Mouse (Mus musculus) megakaryocyte, adult 5-6 weeks (primary cell): ENCODE data around the gene Dip2b. TPM values are rescaled to one million over a fixed set of nuclear protein-coding genes. Genes with fewer than 3 reads are reported as not detected.
"Not testable (repeated sequence)": the region's sequence is repeated elsewhere in the genome, so short reads cannot be mapped to it uniquely, and the experiment has no call there.

ENCODE experiments used
- ATAC-seq: 2 replicates; pipeline ENCODE4 v1.8.0; 2016; ENCODE audit warnings: mild to moderate bottlenecking, inconsistent platforms; ENCODE audit not compliant: poor library complexity, severe bottlenecking
- total RNA-seq, 2 experiments: library from RNA; stranded (forward) in 1 of 2; stranded (reverse) in 1 of 2; fragments of 153-499, 151-499 nt in 1 of 2; fragments of 221-1000, 200-1000 nt in 1 of 2; gene quantifications; 2 replicates each; pipeline versions ENCODE4 v1.2.3 to v1.2.4; 2015 to 2017

Gene Dip2b
- total RNA-seq, 2 experiments from 2014 or later = 13.5 to 17.6 TPM

DNA sequence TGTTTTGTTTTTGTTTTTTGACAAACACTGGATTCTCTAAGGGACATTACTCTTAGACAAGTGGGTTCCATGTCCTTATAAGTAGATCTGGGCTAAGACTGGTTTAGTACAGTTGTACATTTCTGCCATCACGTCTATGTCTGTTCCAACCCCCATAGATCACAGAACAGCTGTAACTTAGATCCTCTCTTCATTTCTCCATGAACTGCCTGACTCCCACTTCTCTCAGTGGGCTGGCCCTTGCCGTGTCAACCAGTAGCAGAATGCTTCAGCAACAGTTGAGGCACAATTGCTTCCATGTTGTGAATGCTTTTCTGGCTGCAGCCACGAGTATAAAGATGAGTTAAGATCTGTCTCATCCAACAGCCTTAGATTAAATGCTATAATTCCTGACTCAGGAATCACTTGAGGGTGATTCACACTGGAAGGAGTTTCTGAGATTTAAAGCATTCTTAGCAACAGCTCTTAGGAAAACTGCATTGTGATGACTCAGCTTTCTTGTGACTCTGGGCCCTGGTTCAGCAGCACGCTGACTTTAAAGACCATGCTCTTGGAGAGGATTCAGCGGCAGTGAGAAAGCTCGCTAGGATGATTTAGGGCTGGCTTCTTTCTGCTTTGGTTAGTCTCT is 212.8 kb downstream of the Dip2b start:
- ATAC-seq = no peak

DNA sequence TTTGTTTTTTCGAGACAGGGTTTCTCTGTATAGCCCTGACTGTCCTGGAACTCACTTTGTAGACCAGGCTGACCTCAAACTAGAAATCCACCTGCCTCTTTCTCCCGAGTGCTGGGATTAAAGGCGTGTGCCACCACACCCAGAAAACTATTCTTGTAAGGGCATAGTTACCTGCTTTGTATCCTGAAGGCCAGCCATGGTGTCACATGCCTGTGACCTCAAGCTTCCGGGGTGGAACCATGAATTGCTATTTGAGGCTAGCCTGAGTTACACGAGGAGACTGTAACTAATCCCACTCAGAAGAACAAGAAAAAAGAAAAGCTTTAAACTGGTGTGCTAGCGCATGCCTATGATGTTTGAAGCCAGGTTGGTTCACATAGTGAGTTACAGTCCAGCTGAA is 217.9 kb downstream of the Dip2b start:
- ATAC-seq = no peak

DNA sequence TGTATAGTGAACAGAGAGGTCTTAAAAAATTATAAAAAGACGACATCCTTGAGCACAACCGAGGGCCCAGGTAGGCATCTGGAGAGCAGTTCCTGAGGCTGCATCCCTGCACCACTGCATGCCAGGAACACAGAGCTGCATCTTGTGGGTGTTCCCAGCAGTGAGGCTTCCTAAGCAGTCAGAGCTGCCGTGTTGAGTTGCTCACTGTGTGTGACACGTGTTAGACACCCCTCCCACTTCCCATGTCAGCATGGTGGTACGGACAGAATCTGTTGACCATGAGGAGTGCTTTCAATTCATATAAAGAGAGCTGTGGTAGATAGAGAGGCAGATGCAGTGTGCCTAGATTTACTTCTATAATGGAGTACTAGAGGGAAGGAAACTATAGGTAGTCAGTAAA is 218.8 kb downstream of the Dip2b start:
- no peak for ATAC-seq

DNA sequence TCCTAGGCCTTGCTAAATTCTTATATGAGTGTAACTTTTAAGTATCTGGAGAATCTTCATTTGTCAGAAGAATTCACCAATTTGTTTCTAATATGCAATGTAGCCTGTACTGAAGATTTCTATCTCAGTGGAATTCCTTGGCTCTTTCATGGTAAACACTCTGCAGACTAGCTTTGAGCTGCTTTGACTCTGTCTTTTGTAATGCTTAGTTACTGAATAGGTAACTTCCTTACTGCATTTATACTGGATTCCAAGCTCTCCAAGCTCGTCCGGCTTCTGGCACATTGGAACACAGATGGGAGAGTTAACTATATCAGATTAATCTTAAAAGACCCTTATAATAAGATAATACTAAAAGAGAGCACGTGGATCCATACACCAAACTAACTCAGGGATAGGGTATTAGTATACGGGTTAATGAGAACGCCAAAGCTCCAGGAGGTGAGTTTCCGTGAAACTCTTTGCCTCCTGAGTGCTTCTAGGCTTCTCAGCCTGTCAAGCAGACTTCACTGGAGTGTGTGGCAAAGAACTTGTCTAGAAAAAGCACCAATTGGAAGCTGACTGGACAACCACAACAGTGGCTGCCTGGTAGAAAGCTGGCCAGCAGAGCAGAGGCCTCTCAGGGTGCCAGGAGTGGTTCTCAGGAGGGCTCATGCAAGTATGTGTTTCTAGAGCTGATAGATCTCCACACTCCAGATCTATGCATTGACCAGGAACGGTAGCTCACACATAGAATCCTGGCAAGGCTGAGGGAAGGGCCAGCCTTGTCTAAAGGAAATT is 220.4 kb downstream of the Dip2b start:
- ATAC-seq = no peak

DNA sequence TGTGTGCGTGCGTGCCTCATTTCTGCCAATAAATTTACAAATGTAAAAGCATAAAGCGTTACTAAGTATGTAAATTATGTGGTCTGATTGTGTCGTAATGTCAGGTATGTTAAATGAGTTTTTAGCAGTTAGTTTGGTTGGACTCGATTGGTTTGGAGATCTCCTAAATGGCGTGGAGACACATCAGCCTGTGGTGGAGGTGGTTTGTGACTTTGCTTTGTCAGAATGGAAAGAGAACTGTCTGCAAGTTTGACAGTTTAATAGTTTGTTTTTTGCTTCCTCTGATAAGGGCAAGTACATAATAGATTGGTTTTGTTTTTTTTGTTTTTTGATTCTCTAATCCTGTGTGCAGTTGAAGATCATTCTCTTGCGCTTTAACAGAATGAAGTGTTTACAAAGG is 221.9 kb downstream of the Dip2b start:
- not testable (repeated sequence) for ATAC-seq

DNA sequence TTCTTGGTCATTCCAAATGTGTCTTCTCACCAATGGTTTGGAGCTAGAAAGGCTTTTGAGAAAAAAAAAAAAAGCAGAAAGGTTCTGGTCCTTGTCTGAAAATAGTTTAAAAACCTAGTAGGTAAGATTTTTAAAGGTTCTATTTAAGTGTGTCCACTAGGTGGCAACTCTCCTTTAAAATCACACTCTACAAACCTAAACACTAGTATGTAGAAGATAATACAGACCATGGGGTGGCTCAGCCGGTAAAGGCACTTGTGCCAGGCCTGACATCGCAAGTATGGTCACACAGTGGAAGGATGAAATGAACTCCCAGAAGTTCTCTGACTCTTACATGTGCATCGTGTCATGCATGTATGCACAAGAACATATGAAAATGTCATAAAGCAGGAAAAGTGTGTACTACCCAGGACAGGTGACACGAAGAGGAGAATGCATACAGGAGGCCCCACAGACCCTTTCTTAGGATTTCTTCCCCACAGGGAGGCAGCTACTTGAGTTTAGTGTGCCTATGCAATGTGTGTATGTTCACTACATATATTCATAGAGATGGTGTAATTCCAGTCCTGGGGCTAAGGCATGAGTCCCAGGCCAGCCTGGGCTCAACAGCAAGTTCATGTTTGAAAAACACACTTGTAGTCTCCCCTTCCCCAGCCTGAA is 224.9 kb downstream of the Dip2b start:
- no peak for ATAC-seq

DNA sequence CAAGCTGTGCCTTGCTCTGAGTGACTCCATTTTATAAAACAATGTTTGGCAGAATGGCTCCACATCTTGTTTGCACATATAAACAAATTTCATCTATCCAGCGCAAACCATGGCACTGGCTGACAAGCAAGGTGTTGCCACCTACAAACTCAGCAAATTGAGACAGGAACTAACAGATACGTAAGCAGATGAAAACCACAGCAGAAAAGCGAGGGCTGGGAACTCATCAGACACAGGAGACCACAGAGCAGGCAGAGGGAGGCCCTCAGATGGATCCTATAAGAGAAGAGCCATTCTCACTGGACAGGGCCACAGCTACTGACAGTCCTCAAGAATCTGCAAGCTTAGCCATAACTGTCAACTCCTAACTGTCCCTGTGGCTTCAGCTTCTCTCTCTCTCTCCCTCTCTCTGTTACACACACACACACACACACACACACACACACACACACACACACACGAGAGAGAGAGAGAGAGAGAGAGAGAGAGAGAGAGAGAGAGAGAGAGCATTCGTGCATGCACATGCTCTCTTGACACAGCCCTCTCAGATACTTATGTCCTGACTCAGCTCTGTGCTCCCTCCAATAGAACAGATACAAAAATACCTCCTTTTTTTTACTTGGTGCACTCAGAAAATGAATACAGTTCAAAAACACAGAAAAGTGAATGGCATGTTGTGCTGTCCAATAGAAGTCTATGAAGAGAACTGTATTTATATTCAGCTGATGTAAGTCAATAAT is 227.3 kb downstream of the Dip2b start:
- ATAC-seq = no peak

DNA sequence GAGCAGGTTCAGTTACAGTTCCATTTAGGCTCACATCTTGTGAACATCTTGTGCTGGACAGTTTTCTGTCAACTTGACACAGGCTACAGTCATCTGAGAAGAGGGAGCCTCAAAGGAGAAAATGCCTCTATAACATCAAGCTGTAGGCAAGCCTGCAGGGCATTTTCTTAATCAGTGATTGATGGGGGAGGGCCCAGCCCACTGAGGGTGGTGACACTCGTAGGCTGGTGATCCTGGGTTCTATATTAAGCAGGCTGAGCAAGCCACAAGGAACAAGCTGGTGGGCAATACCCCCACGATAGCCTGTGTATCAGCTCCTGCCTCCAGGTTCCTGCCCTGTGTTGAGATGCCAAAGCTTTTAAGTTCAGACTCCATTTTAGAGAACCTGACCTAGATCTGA is 230.5 kb downstream of the Dip2b start:
- no peak for ATAC-seq

Other genes starting within 250 kb of the Dip2b start
- 17.7 and 22.6 TPM in 2 replicates for gene Lima1, start 163.2 kb upstream of the Dip2b start, total RNA-seq (2015)
- gene Lima1, start 163.2 kb upstream of the Dip2b start, total RNA-seq (2017) = 27.1 and 37.8 TPM in 2 replicates
- not detected in 2 replicates for gene Fam186a, start 71.6 kb upstream of the Dip2b start, total RNA-seq (2015)
- not detected in 2 replicates for gene Fam186a, start 71.6 kb upstream of the Dip2b start, total RNA-seq (2017)
- gene Larp4, start 68.6 kb upstream of the Dip2b start, total RNA-seq (2015) = 58.8 and 75.1 TPM in 2 replicates
- gene Larp4, start 68.6 kb upstream of the Dip2b start, total RNA-seq (2017) = 42.6 and 42.9 TPM in 2 replicates
- gene Atf1, start 189.2 kb downstream of the Dip2b start, total RNA-seq (2015) = 77.0 and 100 TPM in 2 replicates
- gene Atf1, start 189.2 kb downstream of the Dip2b start, total RNA-seq (2017) = 52.8 and 95.7 TPM in 2 replicates
- gene Tmprss12, start 242.2 kb downstream of the Dip2b start, total RNA-seq (2015) = not detected in 2 replicates
- gene Tmprss12, start 242.2 kb downstream of the Dip2b start, total RNA-seq (2017) = not detected in 2 replicates